Mouse (Mus musculus) forelimb bud, embryonic 11.5 days (tissue): ENCODE measurements around the gene Mllt6.

Experiments used
- DNase-seq: peaks from one replicate; pipeline ENCODE4 v3.0.0-alpha.2; 2012; ENCODE audit warnings: low read depth, low spot score

Gene Mllt6

DNA sequence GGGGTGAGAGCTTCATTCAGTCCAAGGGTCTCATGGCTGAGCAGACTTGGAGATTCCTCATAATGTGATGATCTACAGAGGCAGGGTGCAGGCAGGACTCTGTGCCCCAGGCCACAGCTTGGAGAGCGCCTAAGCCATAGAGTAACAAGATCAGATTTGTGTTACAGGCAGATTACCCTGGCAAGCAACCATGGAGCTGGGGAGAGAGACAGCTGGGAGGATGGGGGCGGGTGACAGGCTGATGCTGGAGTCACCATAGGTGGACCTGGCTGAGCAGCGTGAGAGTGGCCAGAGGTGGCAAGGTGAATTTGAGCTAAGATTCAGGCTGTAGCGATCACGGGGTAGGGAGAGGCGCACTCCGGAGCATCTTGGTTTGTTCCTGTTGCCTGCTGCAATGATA, 4.9 kb downstream of the Mllt6 start:
- no peak for DNase-seq

DNA sequence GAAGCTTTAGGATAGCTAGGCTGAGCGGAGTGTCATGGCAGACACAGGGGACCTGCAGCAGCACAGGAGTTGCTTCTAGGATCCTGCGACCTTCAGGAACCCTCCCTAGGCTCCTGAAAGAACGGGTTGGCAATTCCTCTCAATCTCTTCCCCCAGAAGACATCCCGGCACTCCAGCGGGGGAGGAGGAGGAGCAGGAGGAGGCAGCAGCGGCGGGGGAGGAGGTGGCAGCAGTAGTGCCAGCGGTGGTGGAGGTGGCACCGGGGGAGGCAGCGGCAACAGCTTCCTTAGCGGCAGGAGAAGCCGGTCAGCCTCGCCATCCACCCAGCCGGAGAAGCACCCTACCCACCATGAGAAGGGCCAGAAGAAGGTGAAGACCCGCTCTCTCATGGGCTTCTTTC, 6.1 kb downstream of the Mllt6 start:
- DNase-seq: no peak

DNA sequence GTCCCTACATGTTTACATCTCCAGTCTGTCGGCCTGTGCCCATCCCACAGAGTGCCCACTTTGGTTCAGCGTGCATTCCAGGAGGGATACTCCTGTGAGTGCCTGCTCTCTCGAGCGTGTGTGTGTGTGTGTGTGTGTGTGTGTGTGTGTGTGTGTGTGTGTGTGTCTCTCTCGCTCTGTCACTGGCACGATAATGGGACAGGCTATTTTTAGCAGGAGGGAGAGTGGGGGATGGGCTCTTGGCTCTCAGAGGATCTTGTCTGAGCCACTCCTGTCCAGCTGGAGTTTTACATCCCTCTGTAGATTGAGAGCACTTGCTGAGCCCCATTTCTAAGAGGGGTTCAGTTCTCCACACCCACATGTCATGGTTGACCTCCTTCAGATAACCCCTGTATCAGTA, 6.6 kb downstream of the Mllt6 start:
- no peak for DNase-seq

DNA sequence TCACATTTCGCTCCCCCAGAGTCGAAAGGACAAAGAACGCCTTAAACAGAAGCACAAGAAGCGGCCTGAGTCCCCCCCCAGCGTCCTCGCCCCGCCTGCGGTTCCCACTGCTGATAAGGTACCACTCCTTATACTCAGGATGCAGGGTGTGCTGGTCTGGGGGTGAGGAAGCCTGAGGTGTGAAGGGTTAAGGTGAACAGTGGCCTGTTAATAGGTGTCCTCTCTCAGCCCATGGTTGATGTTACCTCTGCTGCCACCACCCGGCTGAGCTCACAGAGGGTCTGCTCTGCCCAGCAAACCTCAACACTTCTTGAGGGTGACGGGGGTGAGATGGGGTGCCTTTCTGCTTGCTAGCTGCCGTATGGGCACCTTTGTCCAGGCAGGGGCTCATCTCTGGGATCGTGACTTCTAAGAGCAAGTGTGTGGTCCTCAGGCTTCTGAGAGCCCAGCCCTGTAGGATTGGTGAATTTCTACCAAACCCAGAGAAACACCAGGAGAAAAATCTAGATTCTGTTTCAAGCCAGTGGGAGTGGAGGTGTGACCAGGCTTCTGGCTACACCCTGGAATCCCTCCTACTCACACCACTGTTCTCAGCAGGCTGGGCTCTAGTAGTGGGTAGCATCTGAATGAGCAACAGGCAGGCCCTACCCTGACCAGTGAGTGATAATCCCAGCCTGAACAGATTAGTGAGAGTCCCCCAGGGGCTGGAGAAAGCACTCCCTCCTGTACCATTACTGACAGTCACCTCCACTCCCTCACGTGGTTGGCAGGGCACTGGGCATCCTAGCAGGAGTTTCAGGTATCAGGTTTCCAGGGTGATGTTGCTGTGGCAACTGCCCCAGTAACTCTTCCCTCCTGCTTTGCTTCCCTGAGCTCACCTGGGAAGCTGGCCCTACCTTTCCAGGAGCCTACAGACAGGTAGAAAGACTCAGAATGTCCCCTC, 7.3 kb downstream of the Mllt6 start:
- no peak for DNase-seq

DNA sequence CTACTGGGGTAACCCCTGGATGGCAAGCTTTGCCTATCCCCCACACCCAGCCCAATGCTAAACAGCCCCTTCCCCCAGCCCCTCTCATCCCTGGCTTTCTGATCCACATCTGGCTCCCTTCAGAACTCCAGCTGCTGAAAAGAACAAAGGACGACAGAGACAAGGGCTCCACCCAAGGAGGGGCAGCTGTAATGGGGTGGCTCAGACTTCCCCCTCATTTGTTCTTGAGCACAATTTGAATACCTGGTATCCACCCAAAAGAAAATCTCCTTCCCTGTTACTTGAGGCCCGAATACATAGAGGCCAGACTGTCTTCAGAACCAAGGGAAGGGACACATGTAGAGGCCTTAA, 7.9 kb downstream of the Mllt6 start:
- no peak for DNase-seq

DNA sequence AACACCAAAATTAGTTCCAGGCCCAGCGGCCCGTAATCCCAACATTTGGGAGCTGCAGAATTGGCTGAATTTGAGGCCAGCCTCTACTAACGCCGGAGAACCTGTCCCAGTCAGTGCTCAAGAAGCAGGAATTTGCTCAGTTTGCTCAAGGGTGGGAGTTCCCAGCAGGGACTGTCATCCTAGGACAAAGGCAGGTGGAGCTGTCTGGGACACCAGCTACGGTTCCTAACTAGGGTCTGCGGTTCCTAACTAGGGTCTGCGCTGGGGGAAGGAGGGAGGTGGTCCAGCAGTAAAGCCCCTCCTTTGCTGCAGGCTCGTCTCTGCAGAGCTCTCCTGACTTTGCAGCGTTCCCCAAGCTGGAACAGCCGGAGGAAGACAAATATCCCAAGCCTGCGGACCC, 9.9 kb downstream of the Mllt6 start:
- DNase-seq: no peak

DNA sequence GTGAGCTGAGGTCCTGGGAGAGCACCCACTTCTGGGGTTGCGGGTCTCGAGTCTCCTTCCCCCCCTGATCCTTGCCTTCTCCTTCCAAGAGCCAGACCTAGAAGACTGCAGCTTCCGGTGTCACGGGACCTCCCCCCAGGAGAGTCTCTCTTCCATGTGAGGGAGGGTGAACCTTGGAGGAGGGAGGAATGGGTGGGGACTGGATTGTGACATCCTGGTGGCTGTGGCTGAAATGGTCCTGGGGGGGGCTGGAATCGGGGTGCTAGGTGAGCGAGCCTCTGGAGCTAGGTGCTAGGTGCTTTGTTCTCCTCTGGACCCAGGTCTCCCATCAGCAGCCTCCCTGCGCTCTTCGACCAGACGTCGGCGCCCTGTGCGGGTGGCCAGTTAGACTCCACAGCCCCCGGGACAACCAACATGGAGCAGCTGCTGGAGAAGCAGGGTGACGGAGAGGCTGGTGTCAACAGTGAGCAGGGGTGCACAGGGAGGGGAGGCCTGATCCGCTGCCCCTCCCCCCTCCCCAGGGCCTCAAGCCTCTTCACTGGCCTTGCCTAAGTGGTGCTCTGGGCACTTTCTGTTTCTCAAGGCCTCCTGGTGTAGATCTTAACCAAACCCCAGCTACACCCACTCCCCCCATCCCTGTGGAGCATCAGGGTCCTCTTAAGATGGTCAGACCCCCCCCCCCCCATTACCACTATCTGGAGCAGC, 13.0 kb downstream of the Mllt6 start:
- DNase-seq: no peak

DNA sequence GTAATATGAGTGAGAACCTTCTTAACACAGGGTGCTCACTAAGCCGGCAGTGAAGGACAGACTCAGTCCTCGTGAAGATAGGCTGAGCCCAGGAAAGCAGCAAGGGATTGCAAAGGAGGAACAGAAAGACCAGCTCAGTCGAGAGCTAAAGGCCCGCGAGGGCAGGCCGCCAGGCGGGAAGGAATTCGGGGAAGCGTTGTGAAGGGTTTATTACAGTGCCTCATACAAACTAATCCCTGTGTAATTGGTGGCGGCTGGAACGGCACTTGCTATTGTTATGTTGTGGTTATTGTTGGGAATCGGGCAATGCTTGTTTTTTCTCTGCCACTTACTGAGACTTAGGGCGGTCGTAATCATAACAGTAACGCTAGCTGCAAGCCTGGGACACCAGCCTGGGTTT, 14.2 kb downstream of the Mllt6 start:
- no peak for DNase-seq

DNA sequence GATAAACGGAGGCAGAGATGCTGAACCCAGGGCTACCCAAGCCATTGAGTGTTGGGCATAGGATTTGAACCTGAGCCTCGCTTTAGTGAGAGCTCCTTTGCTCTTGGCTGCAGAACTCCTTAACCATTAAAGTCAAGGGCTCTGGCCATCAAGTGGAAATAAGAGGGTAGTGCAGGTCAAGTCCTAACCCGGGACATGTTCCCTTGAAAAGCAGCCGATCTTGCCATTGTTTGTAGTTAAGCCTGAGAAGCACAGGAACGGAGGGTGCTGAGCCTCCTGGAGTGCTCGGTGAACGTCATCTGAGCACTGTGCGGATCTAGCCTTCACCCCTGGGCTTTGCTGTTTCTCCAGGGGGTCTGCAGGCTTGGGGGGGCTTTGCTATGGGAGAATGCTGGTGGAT, 14.6 kb downstream of the Mllt6 start:
- no peak for DNase-seq

DNA sequence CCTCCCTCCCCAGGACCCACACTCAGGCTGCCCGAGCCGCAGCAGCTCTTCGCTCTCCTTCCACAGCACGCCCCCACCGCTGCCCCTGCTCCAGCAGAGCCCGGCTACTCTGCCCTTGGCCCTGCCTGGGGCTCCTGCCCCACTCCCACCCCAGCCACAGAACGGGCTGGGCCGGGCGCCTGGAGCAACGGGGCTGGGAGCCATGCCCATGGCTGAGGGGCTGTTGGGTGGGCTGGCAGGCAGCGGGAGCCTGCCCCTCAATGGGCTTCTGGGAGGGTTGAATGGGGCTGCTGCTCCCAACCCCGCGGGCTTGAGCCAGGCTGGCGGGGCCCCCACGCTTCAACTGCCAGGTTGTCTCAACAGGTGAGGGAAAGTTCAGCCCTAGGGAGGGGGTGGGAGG, 15.1 kb downstream of the Mllt6 start:
- DNase-seq: no peak

DNA sequence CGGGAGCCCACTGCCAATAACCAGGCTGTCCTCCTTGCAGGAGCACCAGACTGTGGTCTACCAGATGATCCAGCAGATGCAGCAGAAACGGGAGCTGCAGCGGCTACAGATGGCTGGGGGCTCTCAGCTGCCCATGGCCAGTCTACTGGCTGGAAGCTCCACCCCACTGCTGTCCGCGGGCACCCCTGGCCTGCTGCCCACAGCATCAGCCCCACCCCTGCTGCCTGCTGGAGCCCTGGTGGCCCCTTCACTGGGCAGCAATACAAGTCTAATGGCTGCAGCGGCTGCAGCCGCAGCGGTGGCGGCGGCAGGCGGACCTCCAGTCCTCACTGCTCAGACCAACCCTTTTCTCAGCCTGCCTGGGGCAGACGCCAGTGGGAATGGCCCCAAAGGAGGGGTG, 17.2 kb downstream of the Mllt6 start:
- no peak for DNase-seq

DNA sequence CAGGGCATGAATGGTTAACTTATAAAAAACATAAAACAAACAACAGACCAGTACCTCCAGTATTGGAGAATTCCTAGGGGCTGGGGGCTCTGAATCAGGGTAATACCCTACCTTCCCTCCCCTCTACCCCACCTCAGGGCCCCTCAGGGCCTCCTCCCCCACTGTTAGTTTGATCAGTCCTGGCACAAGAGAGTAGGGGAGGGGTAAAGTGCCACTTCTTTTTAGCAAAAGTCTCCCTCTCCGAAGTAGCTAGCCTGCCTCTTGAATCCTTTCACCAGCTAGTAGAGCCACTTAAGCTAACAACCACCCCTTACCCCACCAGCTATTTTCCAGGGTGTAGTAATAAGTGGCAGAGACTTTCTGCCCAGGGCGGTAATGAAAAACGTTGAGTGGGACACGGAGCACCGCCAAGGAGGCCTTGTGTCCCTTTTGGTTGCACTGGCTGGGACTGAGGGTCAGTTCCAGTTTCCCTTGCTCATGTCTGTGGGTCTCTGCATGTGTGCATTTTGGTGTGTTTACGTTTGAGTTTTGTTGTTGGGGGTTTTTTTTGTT, 19.4 kb downstream of the Mllt6 start:
- no peak for DNase-seq

DNA sequence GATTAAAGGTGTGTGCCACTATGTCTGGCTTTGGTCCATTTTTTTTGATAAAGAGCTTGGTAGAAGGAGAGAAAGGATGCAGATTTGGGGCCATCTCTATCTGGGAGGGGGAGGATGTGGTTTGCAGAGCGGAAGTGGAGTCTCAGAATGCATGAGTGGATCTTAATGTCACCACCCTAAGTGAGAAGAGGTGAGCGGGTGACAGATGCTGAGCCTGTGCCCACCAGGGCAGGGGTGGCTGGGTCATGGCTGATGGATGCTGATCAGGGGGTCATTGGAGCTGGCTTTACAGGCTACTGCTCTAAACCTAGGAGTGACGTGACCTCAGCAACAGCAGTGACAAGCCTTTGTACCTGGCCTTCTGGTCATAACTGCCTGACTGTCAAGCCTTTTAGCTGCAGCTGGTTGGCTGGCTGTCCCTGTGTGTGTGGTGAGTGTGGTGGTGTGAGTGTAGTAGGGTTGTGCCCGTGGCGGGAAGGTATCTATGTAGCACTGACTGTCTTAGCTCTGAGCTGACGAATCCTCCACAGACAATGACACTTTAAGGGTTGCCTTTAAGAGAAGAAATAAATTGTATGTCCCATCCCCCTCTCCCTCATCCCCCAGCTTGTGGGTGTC, 21.0 kb downstream of the Mllt6 start:
- DNase-seq: no peak

DNA sequence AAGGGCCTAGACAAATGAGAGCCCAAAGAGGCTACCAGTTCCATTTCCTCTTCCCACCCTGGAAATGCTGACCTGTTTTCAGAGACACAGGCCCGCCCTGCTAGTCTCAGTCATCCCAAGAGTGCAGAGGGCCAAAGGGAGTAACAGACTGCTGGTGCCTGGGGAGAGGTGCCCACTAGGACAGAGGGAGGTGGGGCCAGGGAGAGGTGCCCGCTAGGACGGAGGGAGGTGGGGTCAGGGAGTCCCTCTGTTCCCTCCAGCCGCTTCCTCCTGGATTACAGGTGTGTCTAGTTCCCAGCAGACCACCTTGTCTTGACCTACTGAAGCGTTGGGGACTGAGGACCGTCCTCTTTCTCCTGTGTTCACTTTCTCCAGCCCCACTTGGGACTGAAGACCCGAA, 21.6 kb downstream of the Mllt6 start:
- DNase-seq: no peak

DNA sequence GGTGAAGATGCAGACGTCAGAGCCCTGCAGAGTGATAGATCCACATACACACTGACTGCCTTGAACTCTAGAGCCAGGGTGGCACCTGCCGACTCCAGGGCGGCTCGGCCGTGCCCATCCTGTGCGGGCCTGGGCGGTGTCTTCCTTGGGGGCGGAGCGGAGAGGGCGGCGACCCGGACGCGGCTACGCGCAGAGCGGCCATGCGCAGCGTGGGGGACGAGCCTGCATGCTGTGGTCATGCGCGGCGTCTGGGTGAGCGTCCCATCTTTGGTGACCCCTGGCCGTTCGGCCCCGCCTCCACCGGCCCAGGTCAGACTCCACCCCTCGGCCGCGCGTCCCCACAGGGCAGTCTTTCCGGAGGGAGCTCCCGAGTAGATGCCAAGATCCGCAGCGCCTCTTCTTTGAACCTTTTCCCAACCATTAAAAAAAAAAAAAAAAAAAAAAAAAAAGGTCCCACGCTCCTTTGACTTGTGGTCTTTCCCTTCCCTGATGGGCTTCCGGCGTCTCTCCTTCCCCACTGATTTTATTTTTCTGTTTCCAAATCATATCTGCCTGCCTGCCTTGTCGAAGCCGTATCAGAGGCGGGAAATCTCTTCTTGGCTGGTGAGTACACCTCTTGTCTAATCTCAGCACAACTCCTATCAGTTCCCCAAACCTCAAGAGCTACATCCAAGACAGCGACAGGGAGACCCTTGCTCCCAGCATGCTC, 22.6 kb downstream of the Mllt6 start, which contains the start of gene Cisd3:
Cisd3 (plus strand) TSS at position 214 of the 709 bp plus-strand sequence.
- peak; percentile 67 for DNase-seq

DNA sequence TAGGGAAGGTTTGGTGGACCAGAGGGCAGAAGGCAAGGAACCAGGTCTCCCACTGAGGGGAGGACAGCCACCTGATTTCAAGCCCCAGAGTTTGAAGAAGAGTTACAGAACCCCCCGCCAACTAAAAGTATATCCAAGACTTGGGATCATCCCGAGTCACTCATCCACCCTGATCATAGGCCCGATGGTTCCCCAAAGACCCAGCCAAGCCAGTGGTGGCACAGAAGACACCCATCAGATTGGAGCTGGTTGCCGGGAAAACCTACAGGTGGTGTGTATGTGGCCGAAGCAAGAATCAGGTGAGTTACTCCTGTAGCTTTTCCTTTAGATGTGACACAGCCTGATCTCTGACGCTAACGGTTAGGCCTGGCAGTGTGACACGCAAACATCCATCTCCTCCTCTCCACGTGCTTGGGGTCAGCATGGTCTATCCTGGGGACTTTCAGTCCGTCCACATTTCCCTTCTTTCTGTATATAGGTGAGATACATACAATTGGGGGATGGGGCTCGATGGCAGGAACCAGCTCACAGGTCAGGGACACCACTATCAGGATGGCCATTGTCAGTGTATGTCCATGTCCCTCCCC, 23.2 kb downstream of the Mllt6 start:
- no peak for DNase-seq

DNA sequence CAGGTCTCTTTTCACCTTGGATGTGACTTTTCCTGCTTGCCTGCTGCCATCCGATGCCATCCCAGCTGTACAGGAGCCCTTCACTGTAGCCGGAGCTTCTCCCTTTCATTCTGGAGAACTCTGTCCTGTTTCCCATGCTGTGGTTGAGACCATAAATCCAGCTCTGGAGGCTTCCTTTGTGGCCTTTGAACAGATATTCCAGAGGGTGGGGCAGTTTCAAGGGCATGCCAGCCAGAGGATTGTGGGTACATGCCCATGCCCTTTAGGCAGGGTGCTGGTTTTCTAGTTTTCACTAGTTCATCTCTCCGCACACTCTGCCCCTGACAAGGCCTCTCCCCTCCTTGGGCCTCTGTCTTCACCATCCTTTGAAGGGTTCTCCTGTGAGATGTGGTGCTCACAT, 23.8 kb downstream of the Mllt6 start:
- DNase-seq: no peak

DNA sequence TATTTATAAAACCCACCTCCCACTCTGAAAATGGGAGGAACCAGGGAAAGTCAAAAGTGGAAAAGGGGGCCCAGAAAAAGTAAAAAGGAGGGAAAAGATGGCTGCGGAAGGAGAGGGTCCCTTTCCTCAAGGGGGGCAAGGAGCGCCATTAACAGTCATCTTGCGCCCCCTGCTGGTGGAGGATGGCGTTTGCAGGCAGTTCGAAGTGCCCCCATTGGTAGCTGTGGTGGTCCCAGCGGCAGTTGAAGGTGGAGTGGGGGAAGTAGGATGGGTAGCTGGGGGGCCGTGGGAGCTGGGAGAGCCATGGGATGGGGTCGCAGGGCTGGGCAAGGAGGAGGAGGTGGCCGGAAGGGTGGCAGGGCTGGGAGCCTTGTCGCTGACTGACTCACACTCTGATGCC, 26.6 kb downstream of the Mllt6 start:
- DNase-seq: peak; percentile 72

DNA sequence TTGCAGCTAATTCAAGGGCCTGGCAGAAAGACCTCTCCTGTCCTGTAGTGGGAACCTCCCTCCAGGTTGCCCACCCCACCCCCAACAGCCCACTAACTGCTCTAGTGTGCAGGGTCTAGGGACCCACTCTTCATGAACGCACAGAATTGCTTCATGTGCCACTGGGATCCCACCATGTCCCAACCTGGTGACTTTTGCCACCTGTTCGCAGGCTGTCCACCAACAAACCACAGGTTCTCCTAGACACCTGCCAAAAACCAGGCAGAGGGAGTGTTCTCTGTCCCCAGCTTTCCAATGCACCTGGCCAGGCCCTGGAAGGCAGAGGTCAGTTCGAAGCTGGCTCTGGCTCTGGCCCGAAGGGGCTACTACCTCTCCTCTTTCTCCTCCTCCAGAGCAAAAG, 31.2 kb downstream of the Mllt6 start:
- DNase-seq: no peak

DNA sequence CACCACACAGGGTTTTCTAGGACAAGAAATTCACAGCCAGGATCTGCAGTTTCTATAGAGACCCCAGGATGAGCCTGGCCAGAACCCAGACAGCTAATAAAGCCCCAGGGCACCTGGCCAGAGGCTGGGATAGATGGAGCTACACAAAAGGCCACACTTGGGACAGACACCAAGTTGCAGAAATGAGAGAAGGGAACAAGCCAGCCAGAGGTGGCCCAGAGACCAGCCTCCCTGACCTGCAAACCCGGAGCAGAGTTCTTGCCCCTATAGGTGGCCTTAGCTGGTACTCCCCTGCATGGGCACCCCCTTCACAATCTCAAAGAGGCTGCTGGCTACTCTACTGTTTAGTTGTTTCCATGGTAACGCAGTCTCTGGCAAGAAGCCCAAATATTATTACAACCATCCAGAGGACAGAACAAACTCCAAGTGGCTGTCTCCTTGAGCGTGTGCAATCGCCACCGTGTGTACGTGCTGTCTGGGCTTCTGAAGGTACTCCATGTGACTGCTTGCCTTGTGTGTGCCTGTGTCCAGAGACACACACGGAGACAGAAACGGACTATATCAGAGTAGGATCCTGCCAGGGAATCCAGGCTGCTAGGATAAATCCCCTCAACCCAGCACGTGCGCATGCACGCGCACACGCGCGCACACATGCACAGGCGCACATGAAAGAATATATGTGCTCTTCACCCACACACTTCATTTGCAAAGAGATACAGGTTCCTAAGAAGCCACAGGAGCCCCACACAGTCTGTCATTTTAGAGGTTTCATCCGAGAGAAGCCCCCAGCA, 31.9 kb downstream of the Mllt6 start:
- peak; percentile 46 for DNase-seq
